Mouse (Mus musculus) liver, embryonic 14.5 days (tissue): ENCODE data around the gene Rxfp4. TPM values are rescaled to one million over a fixed set of nuclear protein-coding genes. Genes with fewer than 3 reads are reported as not detected.
A peak's percentile ranks its signal among the peaks of the same experiment; 100 is the strongest.

ENCODE experiments used
- ATAC-seq: fragments of 200-750 bp; cut with Nextera tagmentation; 2 replicates; pipeline ENCODE4 v1.8.0; 2017; ENCODE audit warnings: moderate number of reproducible peaks, mild to moderate bottlenecking, moderate library complexity; ENCODE audit not compliant: insufficient read depth
- DNase-seq, 3 experiments: peaks; one replicate each; pipeline ENCODE4 v3.0.0-alpha.2; 2012 to 2013; ENCODE audit warnings: low read depth in 3 of 3, low spot score in 3 of 3
- H3K27ac ChIP-seq: fragments of 300-500 bp; sonication (generic); 2 replicates; pipeline ENCODE4 v1.5.1; 2014; ENCODE audit warnings: moderate library complexity, mild to moderate bottlenecking, control low read depth, inconsistent platforms
- H3K27me3 ChIP-seq: fragments of 300-500 bp; sonication (generic); 2 replicates; pipeline ENCODE4 v1.6.1; 2014; ENCODE audit warnings: mild to moderate bottlenecking, low read length, moderate library complexity; ENCODE audit not compliant: control insufficient read depth, insufficient read depth
- H3K36me3 ChIP-seq: fragments of 300-500 bp; sonication (generic); replicated peaks from 2 replicates; pipeline ENCODE4 v1.6.1; 2014; ENCODE audit warnings: low read depth; ENCODE audit not compliant: control insufficient read depth, insufficient read depth
- H3K4me1 ChIP-seq, 2 experiments: fragments of 200-500 bp in 1 of 2; fragments of 300-500 bp in 1 of 2; sonication (generic) in 1 of 2; replicated peaks; 2 replicates each; pipeline ENCODE4 v1.6.1; 2012 to 2014; ENCODE audit warnings: antibody characterized with exemption in 1 of 2, inconsistent platforms in 1 of 2, low read length in 1 of 2; ENCODE audit not compliant: control insufficient read depth in 2 of 2, insufficient read depth in 2 of 2
- H3K4me2 ChIP-seq: fragments of 300-500 bp; sonication (generic); 2 replicates; pipeline ENCODE4 v1.6.1; 2014; ENCODE audit warnings: low read depth, mild to moderate bottlenecking, control low read depth, moderate library complexity
- H3K4me3 ChIP-seq, 2 experiments: fragments of 200-500 bp in 1 of 2; fragments of 300-500 bp in 1 of 2; sonication (generic) in 1 of 2; 2 replicates each; pipeline ENCODE4 v1.5.1; 2012 to 2014; ENCODE audit warnings: low read depth in 2 of 2, low read length in 2 of 2, mild to moderate bottlenecking in 2 of 2, control low read depth in 1 of 2, inconsistent platforms in 1 of 2, moderate library complexity in 1 of 2; ENCODE audit not compliant: insufficient read depth in 1 of 2
- H3K9ac ChIP-seq: fragments of 300-500 bp; sonication (generic); replicated peaks from 2 replicates; pipeline ENCODE4 v1.6.1; 2014; ENCODE audit warnings: mild to moderate bottlenecking, control low read depth, moderate library complexity
- H3K9me3 ChIP-seq: fragments of 300-500 bp; sonication (generic); 2 replicates; pipeline ENCODE4 v1.6.1; 2016; ENCODE audit warnings: low read length, mixed read lengths; ENCODE audit not compliant: control insufficient read depth
- CTCF ChIP-seq: IDR thresholded peaks from 2 replicates; pipeline ENCODE4 v1.5.1; 2016; ENCODE audit warnings: antibody characterized with exemption, low read depth, control low read depth
- EP300 ChIP-seq: IDR thresholded peaks from 2 replicates; pipeline ENCODE4 v1.6.1; 2016; ENCODE audit warnings: antibody characterized with exemption, low read depth
- WGBS: fragments of 180-500 bp; shearing (Covaris S2); extraction: QIAGEN DNeasy Blood & Tissue Kit; methylation state at CpG from one replicate; pipeline ENCODE4 v1.1.7; 2014; ENCODE audit not compliant: insufficient replicate concordance; 5-methylcytosine and 5-hydroxymethylcytosine counted together
- polyA plus RNA-seq, 2 experiments: library from polyadenylated mRNA; depleted of rRNA in 1 of 2; stranded (reverse) in 1 of 2; unstranded in 1 of 2; fragments of >200 nt; fragmentation: Nextera tagmentation in 1 of 2; extraction: Ambion mirVana in 1 of 2; gene quantifications; 2 replicates each; pipeline versions ENCODE4 v1.2.1 to v1.2.3; 2012 to 2014

Rxfp4 gene
- polyA plus RNA-seq, 2 experiments, result not detected

GRCm38 (mm10) chr3:88695545-88695944, 42.6 kb upstream of the Rxfp4 start:
- H3K4me3 ChIP-seq, result no peak overlapping the region
- H3K27ac ChIP-seq, result no peak overlapping the region
- no peak for ATAC-seq
- H3K36me3 ChIP-seq, result peaks cover 95% of the 10 kb centered on the region
- no peaks in the 10 kb centered on the region for H3K4me1 ChIP-seq
- no peak overlapping the region for H3K4me2 ChIP-seq
- DNase-seq, result no peak
- no peak overlapping the region for H3K9ac ChIP-seq
- no peak for TF ChIP-seq EP300
- no peak for TF ChIP-seq CTCF
- H3K27me3 ChIP-seq, result no peaks in the 10 kb centered on the region
- H3K9me3 ChIP-seq, result no peaks in the 10 kb centered on the region

GRCm38 (mm10) chr3:88689079-88689478, 36.1 kb upstream of the Rxfp4 start:
- Histone ChIP-seq H3K9me3 (no peaks in the 10 kb centered on the region), H3K27ac (no peak overlapping the region), H3K27me3 (no peaks in the 10 kb centered on the region), H3K36me3 (peaks cover 52% of the 10 kb centered on the region), H3K4me3 (no peak overlapping the region), H3K4me1 (peaks cover 5 to 14% of the 10 kb centered on the region in 2 experiments; a peak in 3 of 4 replicates), H3K9ac (no peak overlapping the region), H3K4me2 (no peak overlapping the region)
- 79% methylated on average over 5 of the region's 5 CpGs for WGBS
- no peak for DNase-seq
- TF ChIP-seq CTCF, result no peak
- TF ChIP-seq EP300, result no peak
- ATAC-seq, result no peak

- Histone ChIP-seq H3K27me3 (no peaks in the 10 kb centered on the region), H3K4me3 (peak overlapping the region; percentile 79 to 95), H3K9ac (peak overlapping the region; percentile 81), H3K9me3 (no peaks in the 10 kb centered on the region), H3K27ac (no peak overlapping the region), H3K4me2 (peak overlapping the region; percentile 80), H3K4me1 (peaks cover 5 to 15% of the 10 kb centered on the region in 2 experiments; a peak in 3 of 4 replicates), H3K36me3 (peaks cover 33% of the 10 kb centered on the region)
- DNase-seq, result peak in 2 of 3 experiments; percentile 12 to 19
- ATAC-seq, result no peak
- 14% methylated on average over 13 of the region's 13 CpGs for WGBS
- no peak for TF ChIP-seq EP300
- no peak for TF ChIP-seq CTCF
These were observed 34.0 kb upstream of the Rxfp4 start for GRCm38 (mm10) chr3:88686734-88687611.

- Histone ChIP-seq H3K27ac (peak overlapping the region; percentile 38), H3K4me1 (peaks cover 5 to 15% of the 10 kb centered on the region in 2 experiments; a peak in 3 of 4 replicates), H3K4me2 (peak overlapping the region; percentile 80), H3K36me3 (peaks cover 24% of the 10 kb centered on the region), H3K9ac (peak overlapping the region; percentile 81), H3K4me3 (peak overlapping the region; percentile 79 to 95), H3K27me3 (no peaks in the 10 kb centered on the region), H3K9me3 (no peaks in the 10 kb centered on the region)
- DNase-seq, result peak; percentile 10 to 37 (median 14)
- peak; percentile 58 for ATAC-seq
- under 1% methylated on average over 45 of the region's 45 CpGs for WGBS
- no peak for TF ChIP-seq EP300
- peak; percentile 38; the same call in 1 of the 2 replicates for TF ChIP-seq CTCF
These were observed 33.1 kb upstream of the Rxfp4 start for GRCm38 (mm10) chr3:88685958-88686451.
